Mouse (Mus musculus) embryonic facial prominence, embryonic 14.5 days (tissue): ENCODE results near the gene Tyw3. TPM values are rescaled to one million over a fixed set of nuclear protein-coding genes. Genes with fewer than 3 reads are reported as not detected.
"Not testable (repeated sequence)": the region's sequence is repeated elsewhere in the genome, so short reads cannot be mapped to it uniquely, and the experiment has no call there.

ENCODE experiments used
- ATAC-seq: fragments of 200-750 bp; cut with Nextera tagmentation; 2 replicates; pipeline ENCODE4 v1.8.0; 2017; ENCODE audit warnings: low read depth, moderate number of reproducible peaks, moderate TSS enrichment
- DNase-seq: peaks from one replicate; pipeline ENCODE4 v3.0.0-alpha.2; 2015; ENCODE audit warnings: low spot score
- H3K27ac ChIP-seq: fragments of 300-500 bp; sonication (generic); replicated peaks from 2 replicates; pipeline ENCODE4 v1.5.1; 2014; ENCODE audit warnings: low read depth, mild to moderate bottlenecking, low read length, moderate library complexity
- H3K27me3 ChIP-seq: fragments of 300-500 bp; sonication (generic); replicated peaks from 2 replicates; pipeline ENCODE4 v1.6.1; 2014; ENCODE audit warnings: low read length; ENCODE audit not compliant: control insufficient read depth, insufficient read depth
- H3K36me3 ChIP-seq: fragments of 300-500 bp; sonication (generic); 2 replicates; pipeline ENCODE4 v1.6.1; 2014; ENCODE audit warnings: low read length, mixed read lengths; ENCODE audit not compliant: control insufficient read depth, insufficient read depth
- H3K4me1 ChIP-seq: fragments of 300-500 bp; sonication (generic); 2 replicates; pipeline ENCODE4 v1.6.1; 2014; ENCODE audit warnings: antibody characterized with exemption, low read length; ENCODE audit not compliant: control insufficient read depth, insufficient read depth
- H3K4me2 ChIP-seq: fragments of 300-500 bp; sonication (generic); 2 replicates; pipeline ENCODE4 v1.6.1; 2014; ENCODE audit warnings: low read depth, mild to moderate bottlenecking, low read length, moderate library complexity, mixed read lengths
- H3K4me3 ChIP-seq: fragments of 300-500 bp; sonication (generic); 2 replicates; pipeline ENCODE4 v1.5.1; 2014; ENCODE audit warnings: low read depth, mild to moderate bottlenecking, low read length
- H3K9ac ChIP-seq: fragments of 300-500 bp; sonication (generic); 2 replicates; pipeline ENCODE4 v1.6.1; 2014; ENCODE audit warnings: low read depth, mild to moderate bottlenecking, low read length, moderate library complexity, mixed read lengths
- H3K9me3 ChIP-seq: fragments of 300-500 bp; sonication (generic); 2 replicates; pipeline ENCODE4 v1.6.1; 2016; ENCODE audit warnings: low read length; ENCODE audit not compliant: control insufficient read depth
- WGBS: fragments of 180-500 bp; shearing (Covaris S2); extraction: QIAGEN DNeasy Blood & Tissue Kit; methylation state at CpG from one replicate; pipeline ENCODE4 v1.1.7; 2014; 5-methylcytosine and 5-hydroxymethylcytosine counted together
- polyA plus RNA-seq: library from polyadenylated mRNA; unstranded; fragments of >200 nt; fragmentation: Nextera tagmentation; extraction: Ambion mirVana; gene quantifications from 2 replicates; pipeline ENCODE4 v1.2.1, GENCODE M21; 2014

Tyw3 gene
- 13.4 and 16.0 TPM in 2 replicates for polyA plus RNA-seq

DNA sequence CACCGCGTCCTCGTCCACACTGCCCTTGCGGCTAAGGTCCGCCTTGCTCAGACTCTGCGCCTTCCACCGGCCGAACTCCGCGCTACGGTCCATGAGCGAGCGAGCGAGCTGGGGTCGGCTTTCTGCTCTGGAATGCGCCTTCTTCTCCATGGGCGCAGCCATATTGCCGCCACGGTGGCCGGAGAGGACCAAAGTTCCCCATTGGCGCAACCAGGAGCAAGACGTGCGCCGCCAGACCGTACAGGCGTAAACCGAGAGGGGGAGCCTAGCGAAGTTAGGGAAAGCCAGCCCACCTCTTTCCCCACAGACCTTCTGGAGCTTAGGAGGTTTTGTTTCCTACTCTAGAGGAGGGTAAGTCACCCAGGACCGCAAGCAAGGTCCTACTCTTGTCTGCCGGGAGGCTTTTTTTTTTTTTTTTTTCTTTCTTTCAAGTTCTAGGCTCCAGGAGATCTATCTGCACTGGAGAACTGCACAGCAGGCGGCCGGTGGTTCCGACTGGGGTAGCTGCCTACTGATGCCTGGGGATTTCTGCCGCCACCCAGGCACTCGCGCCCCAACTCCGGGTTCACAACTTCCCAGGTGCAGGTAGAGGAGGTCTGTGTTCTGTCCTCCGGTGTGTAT is at the start of gene Tyw3:
Gene Tyw3 (minus strand): TSS at position 171 of the 621 bp plus-strand sequence.
- under 1% methylated on average over 37 of the region's 38 CpGs for WGBS
- Histone ChIP-seq H3K27me3 (no peaks in the 10 kb centered on the region), H3K27ac (peak within 1 kb of the TSS; percentile 96), H3K4me2 (peak within 1 kb of the TSS; percentile 78), H3K9me3 (no peaks in the 10 kb centered on the region), H3K4me3 (peak within 1 kb of the TSS; percentile 88), H3K4me1 (peaks cover 7% of the 10 kb centered on the region), H3K36me3 (peaks cover 27% of the 10 kb centered on the region; the same call in 1 of the 2 replicates), H3K9ac (peak within 1 kb of the TSS; percentile 89)
- DNase-seq: peak; percentile 98
- ATAC-seq: peak; percentile 98

DNA sequence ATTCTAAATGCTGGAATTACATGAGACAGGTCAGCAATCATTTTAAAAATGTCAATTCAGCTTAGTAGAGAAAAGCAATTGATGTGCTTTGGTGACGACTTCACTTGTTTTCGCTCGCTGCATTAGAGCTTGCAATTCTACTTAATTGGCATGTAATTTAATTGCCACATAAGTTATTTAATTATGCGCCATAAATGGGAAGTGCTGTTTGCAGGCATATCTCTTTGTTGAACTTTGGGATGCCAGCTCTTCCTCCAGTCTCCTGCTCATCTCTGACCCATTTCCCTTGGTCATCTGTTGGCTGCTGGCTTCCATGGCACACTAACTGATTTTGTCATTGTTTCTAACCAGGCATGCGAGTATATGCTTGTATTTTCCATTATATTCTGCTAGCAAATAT is 36.2 kb upstream of the Tyw3 start:
- no peaks in the 10 kb centered on the region for H3K4me1 ChIP-seq
- WGBS: 81% methylated on average over 5 of the region's 5 CpGs
- H3K9me3 ChIP-seq: no peaks in the 10 kb centered on the region

DNA sequence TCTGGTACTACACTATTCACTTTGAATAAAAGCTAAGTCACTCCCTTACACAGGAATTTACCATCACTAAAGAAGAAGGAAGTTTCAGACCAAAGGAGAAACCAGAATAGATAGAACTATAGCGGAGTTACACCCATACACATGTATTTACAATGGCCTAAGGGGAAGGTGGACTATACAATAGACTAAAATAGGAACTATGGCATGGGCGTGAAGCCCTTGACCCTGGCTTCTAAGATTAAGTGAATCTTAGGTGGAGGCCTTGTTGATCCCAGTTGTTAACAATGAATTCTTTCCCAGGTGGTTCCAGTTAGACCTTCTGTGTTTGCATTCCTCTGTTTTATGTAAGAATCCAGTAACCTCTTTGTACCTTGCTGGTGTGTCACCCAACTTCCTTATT is 34.4 kb upstream of the Tyw3 start:
- H3K4me2 ChIP-seq, H3K4me3 ChIP-seq, H3K27me3 ChIP-seq, H3K9ac ChIP-seq, H3K36me3 ChIP-seq, DNase-seq, H3K27ac ChIP-seq, H3K4me1 ChIP-seq, ATAC-seq, H3K9me3 ChIP-seq: not testable (repeated sequence)
- WGBS: 83% methylated on average over 2 of the region's 2 CpGs

More for the DNA sequence above, 36.2 kb upstream of the Tyw3 start:
- ATAC-seq (no peak), DNase-seq (no peak)
- no peak overlapping the region for H3K4me2 ChIP-seq
- H3K9ac ChIP-seq: no peak overlapping the region
- no peak overlapping the region for H3K4me3 ChIP-seq
- H3K27ac ChIP-seq: no peak overlapping the region
- H3K36me3 ChIP-seq: no peaks in the 10 kb centered on the region
- no peaks in the 10 kb centered on the region for H3K27me3 ChIP-seq

DNA sequence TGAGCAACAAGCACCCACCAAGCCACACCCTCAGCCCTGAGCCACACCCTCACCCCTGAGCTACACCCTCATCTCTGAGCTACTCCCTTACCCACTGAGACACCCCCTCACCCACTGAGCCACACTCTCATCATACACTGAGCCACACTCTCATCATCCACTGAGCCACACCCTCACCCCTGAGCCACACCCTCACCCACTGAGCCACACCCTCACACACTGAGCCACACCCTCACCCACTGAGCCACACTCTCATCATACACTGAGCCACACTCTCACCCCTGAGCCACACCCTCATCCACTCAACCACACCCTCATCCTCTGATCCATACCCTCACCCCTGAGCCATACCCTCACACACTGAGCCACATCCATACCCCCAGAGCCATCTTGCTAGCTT is 31.4 kb upstream of the Tyw3 start:
- ATAC-seq: peak; percentile 57
- Histone ChIP-seq H3K27me3 (no peaks in the 10 kb centered on the region), H3K4me2 (no peak overlapping the region)

DNA sequence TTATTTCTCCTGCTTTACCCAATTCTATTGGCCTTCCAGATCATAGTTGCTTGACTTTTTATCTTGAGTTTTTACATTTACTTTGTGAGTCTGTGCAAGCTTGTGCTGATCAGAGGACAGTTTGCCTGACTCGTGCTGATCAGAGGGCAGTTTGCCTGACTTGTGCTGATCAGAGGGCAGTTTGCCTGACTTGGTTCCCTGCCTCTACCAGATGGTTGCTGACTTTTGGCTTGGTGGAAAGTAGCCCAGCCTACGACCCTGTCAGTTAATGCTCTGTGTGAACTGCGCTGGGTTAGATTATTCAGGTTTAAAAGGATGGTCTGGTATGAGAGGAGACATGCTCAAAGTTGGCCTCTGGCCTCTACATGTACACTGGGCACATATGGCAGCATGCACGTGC is 19.2 kb upstream of the Tyw3 start:
- no peaks in the 10 kb centered on the region for H3K9me3 ChIP-seq
- H3K27me3 ChIP-seq: no peaks in the 10 kb centered on the region
- ATAC-seq (no peak), DNase-seq (no peak)
- no peak overlapping the region for H3K4me3 ChIP-seq
- no peak overlapping the region for H3K4me2 ChIP-seq
- peaks cover 19% of the 10 kb centered on the region; the same call in 1 of the 2 replicates for H3K36me3 ChIP-seq
- WGBS: 79% methylated on average over 4 of the region's 4 CpGs
- no peak overlapping the region for H3K9ac ChIP-seq
- H3K27ac ChIP-seq: no peak overlapping the region
- H3K4me1 ChIP-seq: no peaks in the 10 kb centered on the region

More for the DNA sequence above, 31.4 kb upstream of the Tyw3 start:
- H3K9me3 ChIP-seq: no peaks in the 10 kb centered on the region
- H3K4me1 ChIP-seq: no peaks in the 10 kb centered on the region
- no peaks in the 10 kb centered on the region for H3K36me3 ChIP-seq
- H3K9ac ChIP-seq: no peak overlapping the region
- H3K27ac ChIP-seq: no peak overlapping the region
- no peak for DNase-seq
- H3K4me3 ChIP-seq: no peak overlapping the region

DNA sequence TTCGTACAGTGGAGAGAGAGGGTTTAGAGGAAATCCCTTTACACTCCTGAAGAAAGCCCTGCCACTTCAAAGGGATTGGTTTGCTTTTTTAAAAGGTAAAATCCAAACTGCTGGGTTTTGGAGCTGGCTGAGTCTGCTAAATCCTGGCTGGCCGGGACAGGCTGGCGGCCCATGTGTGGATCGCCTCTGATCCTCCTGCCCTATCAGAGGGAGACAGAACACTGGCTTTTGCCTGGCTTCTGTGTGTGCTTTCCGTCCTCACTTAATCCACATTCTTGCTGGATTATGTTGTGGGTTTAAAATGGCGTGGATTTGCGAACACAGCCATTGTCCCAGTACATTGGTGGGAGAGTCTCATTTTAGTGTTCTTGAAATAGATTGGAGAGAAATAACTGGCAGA is 18.4 kb upstream of the Tyw3 start:
- Histone ChIP-seq H3K27me3 (no peaks in the 10 kb centered on the region), H3K27ac (no peak overlapping the region), H3K4me3 (no peak overlapping the region), H3K9ac (no peak overlapping the region), H3K4me1 (no peaks in the 10 kb centered on the region), H3K36me3 (peaks cover 19% of the 10 kb centered on the region; the same call in 1 of the 2 replicates), H3K4me2 (no peak overlapping the region), H3K9me3 (no peaks in the 10 kb centered on the region)
- ATAC-seq (no peak), DNase-seq (no peak)
- WGBS: 79% methylated on average over 7 of the region's 7 CpGs

DNA sequence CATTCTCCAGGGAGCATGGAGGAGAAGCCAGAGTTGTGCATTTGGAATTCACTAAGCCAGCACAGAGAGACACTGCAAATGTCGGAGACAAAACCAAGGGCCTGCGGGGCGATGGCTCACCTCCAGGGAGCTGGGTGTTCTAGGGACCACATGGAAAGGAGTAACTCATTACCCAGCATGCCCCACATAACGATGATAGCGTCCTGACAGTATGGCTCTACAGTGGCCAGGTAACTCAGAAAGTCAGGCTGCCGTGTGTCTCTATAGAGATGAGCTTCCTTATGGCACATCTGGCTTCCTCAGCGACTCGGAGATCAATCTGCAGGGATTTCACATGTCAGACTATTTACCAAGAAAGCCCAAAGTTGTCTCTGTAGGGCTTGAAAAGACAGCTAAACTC is 17.9 kb upstream of the Tyw3 start:
- H3K4me1 ChIP-seq: no peaks in the 10 kb centered on the region
- 82% methylated on average over 8 of the region's 8 CpGs for WGBS
- ATAC-seq: no peak
- no peaks in the 10 kb centered on the region for H3K9me3 ChIP-seq
- no peak overlapping the region for H3K9ac ChIP-seq
- H3K4me2 ChIP-seq: no peak overlapping the region
- no peak overlapping the region for H3K4me3 ChIP-seq
- H3K27ac ChIP-seq: no peak overlapping the region
- no peaks in the 10 kb centered on the region for H3K27me3 ChIP-seq
- DNase-seq: no peak
- H3K36me3 ChIP-seq: peaks cover 19% of the 10 kb centered on the region; the same call in 1 of the 2 replicates

DNA sequence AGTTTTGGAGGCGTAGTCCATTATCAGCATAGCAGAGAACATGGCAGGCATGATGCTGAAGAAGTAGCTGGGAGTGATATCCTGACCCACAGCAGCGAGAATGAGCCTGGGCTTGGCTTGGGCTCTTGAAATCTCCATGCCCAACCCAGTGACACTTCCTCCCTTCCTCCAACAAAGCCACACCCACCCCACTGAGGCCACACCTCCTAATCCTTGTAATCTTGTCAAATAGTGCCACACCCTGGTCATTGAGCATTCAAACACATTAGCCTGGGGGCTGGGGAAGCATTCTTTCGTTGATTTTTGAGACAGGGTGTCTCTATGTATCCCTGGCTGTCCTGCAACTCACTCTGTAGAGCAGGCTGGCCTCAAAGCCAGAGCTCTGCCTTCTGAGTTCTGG is 15.0 kb upstream of the Tyw3 start:
- Histone ChIP-seq H3K27me3 (no peaks in the 10 kb centered on the region), H3K9ac (no peak overlapping the region), H3K36me3 (peaks cover 21% of the 10 kb centered on the region; the same call in 1 of the 2 replicates), H3K4me2 (no peak overlapping the region), H3K9me3 (no peaks in the 10 kb centered on the region), H3K4me1 (no peaks in the 10 kb centered on the region), H3K27ac (no peak overlapping the region), H3K4me3 (no peak overlapping the region)
- DNase-seq (no peak), ATAC-seq (no peak)
- WGBS: 89% methylated on average over 3 of the region's 3 CpGs

DNA sequence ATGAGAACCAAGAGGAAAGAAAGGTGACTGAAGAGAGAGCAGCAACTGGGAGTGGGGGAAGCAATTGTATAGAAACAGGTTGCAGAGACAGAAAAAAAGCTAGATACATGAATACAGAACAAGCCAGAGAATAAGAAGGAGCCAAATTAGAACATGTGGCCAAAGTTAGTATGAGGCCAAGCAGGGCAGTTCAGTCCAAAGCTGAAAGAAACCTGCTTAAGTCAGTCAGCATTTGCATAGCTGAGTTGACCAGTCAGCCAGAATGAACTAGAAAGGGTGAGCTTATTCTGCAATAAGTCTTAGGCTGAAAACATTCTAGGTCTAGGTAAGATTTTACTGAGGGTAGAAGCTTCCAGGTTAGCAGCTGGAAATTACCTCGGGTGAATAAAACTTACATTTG is 11.0 kb upstream of the Tyw3 start:
- Histone ChIP-seq H3K4me2 (no peak overlapping the region), H3K36me3 (peaks cover 17% of the 10 kb centered on the region; the same call in 1 of the 2 replicates), H3K9me3 (no peaks in the 10 kb centered on the region), H3K27me3 (no peaks in the 10 kb centered on the region), H3K4me3 (no peak overlapping the region), H3K27ac (no peak overlapping the region), H3K4me1 (no peaks in the 10 kb centered on the region), H3K9ac (no peak overlapping the region)
- 94% methylated on average over 1 of the region's 1 CpGs for WGBS
- no peak for ATAC-seq
- no peak for DNase-seq
